Mouse (Mus musculus) gastrocnemius, postnatal 14 days (tissue): ENCODE measurements around the gene Slc35a3. TPM values are rescaled to one million over a fixed set of nuclear protein-coding genes. Genes with fewer than 3 reads are reported as not detected.

Experiments used
- DNase-seq: peaks from one replicate; pipeline ENCODE4 v3.0.0; 2021; ENCODE audit warnings: mixed read lengths
- intact Hi-C: fragments of 180-260 bp; cut with DNase I; formaldehyde crosslinking; loops from one replicate; pipeline ENCODE4 v1.15.1; 2025; ENCODE audit warnings: low total_unique reads
- total RNA-seq, 2 experiments: library from RNA; stranded (reverse); gene quantifications; 2 replicates each; pipeline ENCODE4 v1.2.3; 2021

Gene Slc35a3
- total RNA-seq, 2 experiments from 2014 or later: 8.2 to 8.9 TPM

- intact Hi-C loops: no loop called here
- DNase-seq: no peak
These were observed 63.8 kb downstream of the Slc35a3 start for GRCm38 (mm10) chr3:116648805-116649204.

GRCm38 (mm10) chr3:116646387-116646786 lies 66.2 kb downstream of the Slc35a3 start:
- intact Hi-C loops: no loop called here
- DNase-seq: no peak

GRCm38 (mm10) chr3:116642373-116642772 lies 70.3 kb downstream of the Slc35a3 start:
- no peak for DNase-seq
- intact Hi-C loops: no loop called here

- intact Hi-C loops: no loop called here
- no peak for DNase-seq
These were observed 70.7 kb downstream of the Slc35a3 start for GRCm38 (mm10) chr3:116641811-116642371.

GRCm38 (mm10) chr3:116640024-116640423 lies 72.6 kb downstream of the Slc35a3 start:
- no peak for DNase-seq
- intact Hi-C loops: no loop called here

- intact Hi-C loops: no loop called here
These were observed 74.1 kb downstream of the Slc35a3 start for GRCm38 (mm10) chr3:116638572-116638971.

GRCm38 (mm10) chr3:116637693-116638476 lies 74.7 kb downstream of the Slc35a3 start:
- no peak for DNase-seq
- intact Hi-C loops: no loop called here

More at GRCm38 (mm10) chr3:116638572-116638971, 74.1 kb downstream of the Slc35a3 start:
- no peak for DNase-seq

- intact Hi-C loops: no loop called here
- no peak for DNase-seq
These were observed 76.8 kb downstream of the Slc35a3 start for GRCm38 (mm10) chr3:116635799-116636198.

GRCm38 (mm10) chr3:116634853-116635252 lies 77.8 kb downstream of the Slc35a3 start:
- DNase-seq: no peak
- intact Hi-C loops: no loop called here

GRCm38 (mm10) chr3:116634091-116634490 lies 78.5 kb downstream of the Slc35a3 start:
- intact Hi-C loops: no loop called here
- no peak for DNase-seq

GRCm38 (mm10) chr3:116632971-116633370 lies 79.7 kb downstream of the Slc35a3 start:
- intact Hi-C loops: no loop called here
- no peak for DNase-seq

- intact Hi-C loops: no loop called here
- DNase-seq: no peak
These were observed 81.2 kb downstream of the Slc35a3 start for GRCm38 (mm10) chr3:116631459-116631858.

GRCm38 (mm10) chr3:116622641-116623040 lies 90.0 kb downstream of the Slc35a3 start:
- intact Hi-C loops: no loop called here
- no peak for DNase-seq

- DNase-seq: no peak
- intact Hi-C loops: no loop called here
These were observed 91.8 kb downstream of the Slc35a3 start for GRCm38 (mm10) chr3:116620636-116621370.

Other genes starting within 250 kb of the Slc35a3 start
- gene Rtca, start 204.6 kb downstream of the Slc35a3 start, total RNA-seq: 10 to 100 TPM; 23.2 to 24.3 TPM
- 10 to 100 TPM; 26.7 to 28.3 TPM for gene Dbt, start 199.8 kb downstream of the Slc35a3 start, total RNA-seq
- gene Lrrc39, start 149.9 kb downstream of the Slc35a3 start, total RNA-seq: 10 to 100 TPM; 39.2 to 42.1 TPM
- 1 to 10 TPM; 3.0 to 3.4 TPM for gene Sass6, start 117.8 kb downstream of the Slc35a3 start, total RNA-seq
- 1 to 10 TPM; 4.7 to 5.3 TPM for gene Trmt13, start 98.2 kb downstream of the Slc35a3 start, total RNA-seq
- gene Mfsd14a, start 50.2 kb downstream of the Slc35a3 start, total RNA-seq: 10 to 100 TPM; 13.4 to 14.3 TPM
- not detected for gene Gm43191, start 31.6 kb downstream of the Slc35a3 start, total RNA-seq
- 100 to 1,000 TPM; 546 to 661 TPM for gene Agl, start 95.3 kb upstream of the Slc35a3 start, total RNA-seq
- 1 to 10 TPM; 2.1 to 2.3 TPM for gene Frrs1, start 146.6 kb upstream of the Slc35a3 start, total RNA-seq